Mouse (Mus musculus): ENCODE measurements around the gene Gm20831. TPM values are rescaled to one million over a fixed set of nuclear protein-coding genes. Genes with fewer than 3 reads are reported as not detected.
"Not testable (repeated sequence)": the region's sequence is repeated elsewhere in the genome, so short reads cannot be mapped to it uniquely, and the experiment has no call there.

The Gm20831 gene
- polyA plus RNA-seq (2016; fragmentation: Nextera tagmentation; extraction: Ambion mirVana): not detected in 2 replicates

- not testable (repeated sequence) for H3K4me2 ChIP-seq; H3K4me1 ChIP-seq; H3K9ac ChIP-seq; H3K9me3 ChIP-seq; H3K4me3 ChIP-seq (replicated peaks); H3K27ac ChIP-seq; H3K27me3 ChIP-seq; H3K36me3 ChIP-seq (replicated peaks); ATAC-seq (ENCODE audit: low FRiP score)
These were observed at the start of gene Gm20831, which contains the start of gene Gm20772 for GRCm38 (mm10) chrY:17874441-17874840. Gene Gm20831 (plus strand): TSS chrY:17874741. Gene Gm20772 (plus strand): TSS chrY:17874741.

- not testable (repeated sequence) for H3K27me3 ChIP-seq; H3K4me3 ChIP-seq (replicated peaks); H3K9me3 ChIP-seq; H3K27ac ChIP-seq; H3K36me3 ChIP-seq (replicated peaks); H3K4me1 ChIP-seq; H3K9ac ChIP-seq; ATAC-seq (ENCODE audit: low FRiP score); H3K4me2 ChIP-seq
- no CpG with 5 or more reads among the region's 3 CpGs for WGBS
These were observed 28.4 kb upstream of the Gm20831 start, which contains the start of gene Gm21904 for GRCm38 (mm10) chrY:17846166-17846565. Gene Gm21904 (minus strand): TSS chrY:17846266.

DNA sequence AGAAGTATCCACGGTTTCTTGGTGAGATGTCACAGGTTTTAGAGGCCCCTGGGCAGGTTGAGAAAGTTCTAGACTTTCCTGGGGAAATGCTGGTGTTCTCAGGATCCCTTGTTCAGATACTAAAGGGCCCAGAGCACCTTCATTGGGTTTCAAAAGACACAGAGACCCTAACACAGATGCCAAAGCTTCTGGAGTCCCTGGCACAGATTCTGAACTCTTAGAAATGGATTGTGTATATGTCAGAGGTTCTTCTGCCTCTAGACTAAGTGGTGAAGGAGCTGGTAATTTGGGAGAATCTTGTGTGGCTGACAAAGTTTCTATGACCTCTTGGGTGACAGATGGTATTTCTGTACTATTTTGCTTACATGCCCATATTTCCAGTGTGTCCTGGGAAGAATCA, 62.7 kb downstream of the Gm20831 start, which contains the start of gene Srsy:
Gene Srsy (minus strand): TSS at position 101 of the 400 bp plus-strand sequence.
- H3K9me3 ChIP-seq; H3K4me3 ChIP-seq (replicated peaks); H3K9ac ChIP-seq; H3K27ac ChIP-seq; ATAC-seq (ENCODE audit: low FRiP score); H3K27me3 ChIP-seq; H3K4me2 ChIP-seq; H3K36me3 ChIP-seq (replicated peaks); H3K4me1 ChIP-seq: not testable (repeated sequence)
- no CpG with 5 or more reads among the region's 1 CpGs for WGBS

Other genes with a start within 250 kb of the Gm20831 start
- gene Gm21904, start 28.5 kb upstream of the Gm20831 start, polyA plus RNA-seq (2016; fragmentation: Nextera tagmentation; extraction: Ambion mirVana): not detected in 2 replicates
- gene Gm20772, start within 50 bp of the Gm20831 start, polyA plus RNA-seq (2016; fragmentation: Nextera tagmentation; extraction: Ambion mirVana): not detected in 2 replicates
- not detected in 2 replicates for gene Srsy, start 62.6 kb downstream of the Gm20831 start, polyA plus RNA-seq (2016; fragmentation: Nextera tagmentation; extraction: Ambion mirVana)
- gene Gm21764, start 187.1 kb downstream of the Gm20831 start, polyA plus RNA-seq (2016; fragmentation: Nextera tagmentation; extraction: Ambion mirVana): not detected in 2 replicates
- gene Ssty1, start 214.4 kb downstream of the Gm20831 start, polyA plus RNA-seq (2016; fragmentation: Nextera tagmentation; extraction: Ambion mirVana): not detected in 2 replicates